Mouse (Mus musculus) liver, adult 2 months (tissue): ENCODE results near the gene Gpr4. TPM values are rescaled to one million over a fixed set of nuclear protein-coding genes. Genes with fewer than 3 reads are reported as not detected.

Experiments
- DNase-seq: peaks from one replicate; pipeline ENCODE4 v3.0.0-alpha.2; 2011; ENCODE audit warnings: low read depth, low spot score; ENCODE audit errors: extremely low read depth
- H3K27ac ChIP-seq: fragments of 200-500 bp; replicated peaks from 2 replicates; pipeline ENCODE4 v1.5.1; 2012; ENCODE audit warnings: low read depth, mild to moderate bottlenecking, control low read depth, inconsistent platforms, low read length; ENCODE audit not compliant: insufficient read depth
- H3K27me3 ChIP-seq: fragments of 200-500 bp; 2 replicates; pipeline ENCODE4 v1.6.1; 2012; ENCODE audit warnings: mild to moderate bottlenecking, moderate library complexity, low read length, inconsistent platforms; ENCODE audit not compliant: control insufficient read depth, insufficient read depth
- H3K36me3 ChIP-seq: fragments of 200-500 bp; 2 replicates; pipeline ENCODE4 v1.6.1; 2012; ENCODE audit warnings: low read length, inconsistent platforms; ENCODE audit not compliant: control insufficient read depth, insufficient read depth
- H3K4me1 ChIP-seq: fragments of 200-500 bp; 2 replicates; pipeline ENCODE4 v1.6.1; 2011; ENCODE audit warnings: low read length; ENCODE audit not compliant: control insufficient read depth, insufficient read depth
- H3K4me3 ChIP-seq: fragments of 200-500 bp; 2 replicates; pipeline ENCODE4 v1.5.1; 2011; ENCODE audit warnings: low read depth, mild to moderate bottlenecking, control low read depth, low read length, moderate library complexity; ENCODE audit not compliant: insufficient read depth
- H3K79me2 ChIP-seq: fragments of 200-500 bp; 2 replicates; pipeline ENCODE4 v1.6.1; 2012; ENCODE audit warnings: inconsistent platforms, mild to moderate bottlenecking, low read length, moderate library complexity; ENCODE audit not compliant: control insufficient read depth, insufficient read depth
- H3K9ac ChIP-seq: fragments of 200-500 bp; 2 replicates; pipeline ENCODE4 v1.6.1; 2012; ENCODE audit warnings: low read depth, mild to moderate bottlenecking, control low read depth, inconsistent platforms, low read length
- CTCF ChIP-seq: fragments of 200-500 bp; IDR thresholded peaks from 2 replicates; pipeline ENCODE4 v1.5.1; 2011; ENCODE audit warnings: low read depth, low read length, control low read depth
- POLR2A ChIP-seq: fragments of 200-500 bp; IDR thresholded peaks from 2 replicates; pipeline ENCODE4 v1.6.1; 2011; ENCODE audit warnings: low read length, control low read depth; ENCODE audit not compliant: insufficient read depth; ENCODE audit errors: extremely low read depth
- WGBS: fragments of 180-500 bp; shearing (Covaris S2); methylation state at CpG from one replicate; pipeline ENCODE4 v1.1.7; 2018; 5-methylcytosine and 5-hydroxymethylcytosine counted together
- polyA plus RNA-seq: library from polyadenylated mRNA; depleted of rRNA; stranded (reverse); fragments of >200 nt; gene quantifications from 2 replicates; pipeline ENCODE4 v1.2.3, GENCODE M21; 2012
- total RNA-seq: library from RNA; depleted of rRNA; stranded (reverse); fragments of >200 nt; gene quantifications from 2 replicates; pipeline ENCODE4 v1.2.3, GENCODE M21; 2014

Gene Gpr4
- total and polyA plus RNA-seq, 2 experiments = 0.09 to 2.7 TPM

DNA sequence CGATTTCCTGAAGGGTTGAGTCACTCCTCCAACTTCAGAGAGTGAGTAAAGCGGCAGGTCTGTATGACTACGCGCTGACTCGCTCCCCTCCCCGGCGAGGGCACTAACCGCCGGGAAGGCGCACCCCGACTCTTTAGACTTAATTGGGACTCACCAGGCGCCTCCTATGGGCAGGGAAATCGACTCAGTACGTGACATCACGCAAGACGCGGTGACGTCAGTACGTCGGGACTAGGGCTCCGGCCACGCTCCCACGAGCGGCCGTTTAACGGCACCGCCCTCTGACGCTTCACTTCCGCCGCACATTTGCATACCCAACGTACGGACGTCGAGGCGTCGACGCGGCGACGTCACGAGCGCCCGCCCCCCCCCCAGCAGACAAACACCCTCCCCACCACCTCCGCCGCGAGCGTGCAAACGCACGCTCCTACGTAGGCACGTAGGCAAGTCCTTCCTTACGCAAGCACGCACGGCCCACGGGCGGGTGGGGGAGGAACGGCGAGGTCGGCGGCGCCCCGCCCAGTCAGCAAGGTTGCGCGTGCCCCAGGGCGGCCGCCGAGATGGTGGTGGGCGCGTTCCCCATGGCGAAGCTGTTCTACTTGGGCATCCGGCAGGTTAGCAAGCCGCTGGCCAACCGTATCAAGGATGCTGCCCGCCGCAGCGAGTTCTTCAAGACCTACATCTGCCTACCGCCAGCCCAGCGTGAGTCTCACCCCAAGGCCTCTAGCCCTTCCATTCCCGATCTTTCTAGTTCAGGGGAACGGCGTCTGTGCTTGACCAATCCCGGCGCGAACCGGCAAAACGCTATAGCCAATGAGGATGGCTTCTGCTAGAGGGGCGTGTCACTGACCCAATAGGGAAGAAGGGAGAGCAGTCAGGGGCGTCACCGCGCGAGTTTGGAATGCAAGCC lies 15.8 kb downstream of the Gpr4 start, which contains the start of gene Opa3:
Gene Opa3, plus strand, starts transcription at position 452 of the 910 bp plus-strand sequence.
- Histone ChIP-seq H3K27me3 (no peaks in the 10 kb centered on the region), H3K9ac (peak within 1 kb of the TSS; percentile 86), H3K36me3 (no peaks in the 10 kb centered on the region), H3K27ac (peak within 1 kb of the TSS; percentile 96), H3K4me3 (peak within 1 kb of the TSS; percentile 71), H3K4me1 (peaks cover 36% of the 10 kb centered on the region), H3K79me2 (peaks cover 18% of the 10 kb centered on the region; the same call in 1 of the 2 replicates)
- TF ChIP-seq CTCF = peak; percentile 52; the same call in 1 of the 2 replicates
- peak; percentile 84 for TF ChIP-seq POLR2A
- DNase-seq = peak; percentile 98
- under 1% methylated on average over 91 of the region's 91 CpGs for WGBS

DNA sequence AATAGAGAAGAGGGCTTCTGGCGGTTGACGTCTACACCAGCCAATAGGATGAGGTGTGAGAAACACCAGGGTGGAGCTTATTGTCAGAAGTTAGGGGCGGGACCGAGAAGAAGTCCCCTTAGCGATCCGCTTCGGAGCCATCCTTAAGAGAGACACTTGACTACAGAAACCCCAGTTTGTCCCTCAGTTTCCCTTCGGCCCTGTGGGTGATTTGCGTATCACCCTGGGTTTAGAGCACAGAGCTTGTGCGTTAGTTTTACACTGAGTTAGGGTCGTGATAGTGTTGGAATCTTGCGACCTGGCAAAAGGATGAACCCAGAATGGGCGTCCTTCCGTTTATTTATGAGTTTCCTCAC lies 16.4 kb downstream of the Gpr4 start:
- Histone ChIP-seq H3K36me3 (no peaks in the 10 kb centered on the region), H3K9ac (peak overlapping the region; percentile 86), H3K27ac (peak overlapping the region; percentile 96), H3K4me1 (peaks cover 37% of the 10 kb centered on the region), H3K27me3 (no peaks in the 10 kb centered on the region), H3K79me2 (peaks cover 19% of the 10 kb centered on the region; the same call in 1 of the 2 replicates), H3K4me3 (peak overlapping the region; percentile 59)
- WGBS = 0% methylated on average over 14 of the region's 14 CpGs
- TF ChIP-seq POLR2A (peak; percentile 65; the same call in 1 of the 2 replicates), CTCF (no peak)
- no peak for DNase-seq

DNA sequence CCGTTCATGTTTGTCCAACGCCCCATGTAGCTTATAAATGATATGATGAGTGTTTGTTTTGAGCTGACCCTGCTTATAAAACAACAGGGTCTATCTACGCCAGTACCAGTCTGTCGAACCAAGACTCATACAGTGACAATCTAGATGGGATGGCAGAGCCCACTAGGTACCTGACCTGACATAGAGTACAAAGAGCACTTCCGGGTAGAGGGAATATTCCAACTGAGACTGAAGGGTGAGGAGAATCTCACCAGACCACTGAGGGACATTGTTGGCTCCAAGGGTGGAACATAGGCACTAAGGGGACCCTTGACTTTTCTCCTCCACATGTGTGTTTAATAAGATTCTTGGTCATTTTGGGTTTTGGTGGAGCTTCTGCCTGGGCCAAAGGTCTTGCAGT lies 17.1 kb downstream of the Gpr4 start:
- Histone ChIP-seq H3K27ac (peak overlapping the region; percentile 96), H3K79me2 (peaks cover 19% of the 10 kb centered on the region; the same call in 1 of the 2 replicates), H3K4me3 (peak overlapping the region; percentile 59), H3K27me3 (no peaks in the 10 kb centered on the region), H3K9ac (peak overlapping the region; percentile 86), H3K36me3 (no peaks in the 10 kb centered on the region), H3K4me1 (peaks cover 39% of the 10 kb centered on the region)
- WGBS = 7% methylated on average over 5 of the region's 5 CpGs
- no peak for TF ChIP-seq CTCF
- no peak for TF ChIP-seq POLR2A
- DNase-seq = peak; percentile 59

DNA sequence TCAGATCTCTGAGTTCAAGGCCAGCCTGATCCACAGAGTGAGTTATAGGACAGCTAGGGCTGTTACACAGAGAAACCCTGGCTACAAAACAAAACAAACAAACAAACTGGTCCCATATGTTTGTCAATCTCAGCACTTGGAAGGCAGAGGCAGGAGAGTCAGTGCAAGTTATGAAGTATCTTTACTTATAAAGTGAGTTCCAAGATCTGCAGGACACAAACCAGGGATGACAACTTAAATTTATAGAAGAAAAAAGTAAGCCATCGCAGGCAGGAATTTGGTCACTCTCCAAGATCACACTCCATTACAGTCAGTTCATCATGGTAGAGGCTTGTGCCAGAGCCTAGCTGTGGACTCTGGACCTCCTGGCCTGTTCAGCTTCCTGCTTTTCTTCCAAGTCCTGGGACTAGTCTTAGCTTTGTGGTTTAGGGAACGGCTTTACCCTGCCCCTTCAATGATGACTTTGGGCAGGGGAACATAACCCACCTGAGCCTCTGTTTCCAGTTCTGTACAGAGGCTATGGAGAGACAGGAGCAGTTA lies 17.8 kb downstream of the Gpr4 start:
- Histone ChIP-seq H3K4me1 (peaks cover 45% of the 10 kb centered on the region), H3K9ac (peak overlapping the region; percentile 43), H3K36me3 (no peaks in the 10 kb centered on the region), H3K27me3 (no peaks in the 10 kb centered on the region), H3K4me3 (no peak overlapping the region), H3K79me2 (peaks cover 19% of the 10 kb centered on the region; the same call in 1 of the 2 replicates), H3K27ac (peak overlapping the region; percentile 96)
- WGBS = 21% methylated on average over 2 of the region's 2 CpGs
- no peak for TF ChIP-seq CTCF
- peak; percentile 92 for DNase-seq

DNA sequence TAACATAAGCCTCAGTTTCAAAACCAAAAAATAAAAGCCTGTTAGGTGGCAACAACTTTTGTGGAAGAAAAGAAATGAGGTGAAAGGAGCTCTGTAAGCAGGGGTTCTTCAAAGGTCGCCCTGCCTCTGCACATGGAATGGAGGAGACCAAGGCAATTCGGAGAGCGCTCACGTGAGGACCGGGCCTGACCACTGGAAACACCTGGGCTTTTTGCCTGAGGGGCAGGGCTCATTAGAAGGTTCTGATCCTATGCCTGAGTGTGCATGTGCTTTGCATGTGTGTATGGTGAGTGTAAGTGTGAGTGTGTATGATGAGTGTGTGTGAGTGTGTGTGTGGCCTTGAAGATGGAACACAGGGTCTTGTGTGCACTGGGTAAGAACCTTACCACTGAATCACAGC lies 18.6 kb downstream of the Gpr4 start:
- Histone ChIP-seq H3K36me3 (no peaks in the 10 kb centered on the region), H3K9ac (no peak overlapping the region), H3K27me3 (no peaks in the 10 kb centered on the region), H3K4me3 (no peak overlapping the region), H3K79me2 (peaks cover 19% of the 10 kb centered on the region; the same call in 1 of the 2 replicates), H3K27ac (peak overlapping the region; percentile 96), H3K4me1 (peaks cover 46% of the 10 kb centered on the region)
- 75% methylated on average over 5 of the region's 5 CpGs for WGBS
- peak; percentile 52 for DNase-seq
- TF ChIP-seq POLR2A (no peak), CTCF (no peak)
